Mouse (Mus musculus): ENCODE data around the gene Ascc1. TPM values are rescaled to one million over a fixed set of nuclear protein-coding genes. Genes with fewer than 3 reads are reported as not detected.

Ascc1 gene
- total RNA-seq, 1 experiment from 2014 or later, result 27.8 TPM

DNA sequence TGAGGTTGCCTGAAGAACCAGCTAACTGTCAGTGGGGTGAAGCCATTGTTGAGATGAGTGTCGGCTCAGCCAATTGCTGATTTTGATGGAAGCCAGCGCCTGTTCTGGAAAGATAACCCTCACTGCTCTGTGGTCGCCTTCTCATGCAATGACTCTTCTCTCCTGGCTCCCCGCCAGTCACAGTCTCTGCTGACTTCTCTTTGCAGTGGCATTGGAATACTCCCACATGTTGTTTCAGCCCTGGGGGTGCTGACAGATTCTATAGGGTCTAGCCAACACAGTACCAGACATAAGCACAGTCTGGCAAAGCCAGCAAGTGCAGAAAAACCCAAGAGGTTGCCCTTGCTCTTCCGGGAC lies 75.9 kb downstream of the Ascc1 start:
- peak; percentile 91 for DNase-seq

DNA sequence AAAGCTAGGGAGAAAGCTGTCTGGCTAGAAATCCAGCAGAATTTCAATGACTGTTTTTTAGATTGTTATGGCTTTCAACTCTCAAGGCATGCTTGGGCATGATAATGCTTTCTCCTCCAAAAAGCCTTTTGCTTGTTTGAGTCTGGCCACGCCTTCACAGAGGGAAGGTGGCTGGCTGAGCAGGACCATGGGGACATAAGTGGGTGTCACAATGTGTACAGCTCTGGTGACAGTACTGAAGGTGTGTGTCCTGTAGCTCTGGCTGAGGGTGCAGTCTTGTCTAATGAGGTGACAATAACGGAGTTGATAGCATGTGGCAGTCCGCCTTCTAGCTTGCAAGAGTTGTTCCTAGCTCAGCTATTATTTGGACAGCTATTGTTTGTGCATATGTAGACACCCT lies 77.6 kb downstream of the Ascc1 start:
- no peak for DNase-seq

DNA sequence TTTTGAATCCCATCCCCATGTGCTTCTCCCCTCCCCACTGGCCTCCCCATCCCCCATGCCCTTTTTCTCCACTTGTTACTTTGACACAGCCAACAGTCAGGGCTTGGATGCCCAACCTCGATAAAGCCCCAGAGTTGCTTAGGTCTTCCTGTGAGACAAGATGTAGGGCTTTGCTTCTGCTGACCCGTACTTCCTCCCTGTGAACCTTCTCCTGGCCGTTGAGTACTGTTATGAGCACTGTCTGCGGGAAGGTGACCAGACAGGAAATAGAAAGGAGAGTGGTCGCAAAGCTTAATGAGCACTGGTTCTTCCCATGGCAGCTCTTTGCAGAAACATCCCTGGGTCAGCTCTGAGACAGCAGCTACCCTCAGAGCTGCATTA lies 78.0 kb downstream of the Ascc1 start:
- peak; percentile 15 for DNase-seq

DNA sequence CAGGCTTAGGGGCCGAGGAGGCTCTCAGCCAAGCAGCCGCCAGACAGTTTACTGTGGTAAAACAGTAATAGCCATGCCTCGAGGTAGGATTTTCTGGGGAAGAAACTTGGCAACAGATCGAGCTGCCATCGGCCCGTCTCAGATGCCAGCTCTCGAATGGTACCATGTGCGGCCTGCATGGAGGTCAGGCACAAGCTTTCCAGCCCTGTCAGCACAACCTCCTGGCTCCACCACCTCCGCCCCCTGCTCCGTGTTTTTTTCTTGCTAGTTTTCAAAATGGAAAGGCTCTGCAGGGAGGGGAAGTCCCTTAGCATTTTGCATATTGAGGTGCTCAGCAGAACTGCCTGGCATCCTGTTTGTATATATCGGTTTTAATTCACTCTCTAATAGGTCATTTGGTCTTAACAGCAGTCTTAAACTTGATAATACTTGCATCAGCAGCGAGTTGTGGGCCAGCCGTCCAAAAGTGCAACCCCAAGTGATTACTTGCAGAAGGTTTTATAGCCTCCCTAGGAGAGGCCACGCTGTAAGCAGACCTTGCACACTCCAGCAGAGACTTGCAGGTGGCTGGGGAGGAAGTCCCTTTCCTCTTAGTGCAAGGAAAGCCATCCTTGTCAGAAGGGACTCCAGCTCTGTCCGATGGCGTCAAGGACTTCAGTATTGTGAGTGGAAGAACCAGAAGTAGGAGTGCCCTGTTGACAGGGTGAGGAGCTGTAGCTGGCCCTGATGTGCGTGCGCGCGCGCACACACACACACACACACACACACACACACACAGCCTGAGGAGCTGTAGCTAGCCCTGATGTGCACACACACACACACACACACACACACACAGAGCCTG lies 78.6 kb downstream of the Ascc1 start:
- DNase-seq, result peak; percentile 35

GRCm38 (mm10) chr10:60081905-60082304 lies 79.3 kb downstream of the Ascc1 start:
- DNase-seq, result peak; percentile 76

GRCm38 (mm10) chr10:60084065-60084464 lies 81.5 kb downstream of the Ascc1 start:
- DNase-seq, result no peak

DNA sequence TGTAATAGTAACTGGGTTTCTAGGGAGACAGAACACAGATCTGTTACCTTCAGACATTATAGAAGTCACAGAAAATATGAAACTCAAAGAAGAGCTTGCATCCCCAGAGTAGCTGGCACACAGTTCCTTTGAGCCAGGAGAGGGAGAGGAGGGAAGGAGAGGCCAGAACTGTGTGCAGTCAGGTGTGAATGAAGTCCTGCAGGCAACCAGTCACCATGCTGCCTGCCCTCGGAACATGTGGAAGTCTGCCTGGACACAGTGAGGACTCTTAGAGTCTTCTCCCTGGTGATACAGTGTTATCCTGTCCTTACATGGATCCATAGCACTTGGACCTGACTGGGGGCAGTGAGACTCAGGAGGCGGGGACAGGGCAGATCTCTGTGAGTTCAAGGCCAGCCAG lies 89.7 kb downstream of the Ascc1 start:
- DNase-seq, result no peak

DNA sequence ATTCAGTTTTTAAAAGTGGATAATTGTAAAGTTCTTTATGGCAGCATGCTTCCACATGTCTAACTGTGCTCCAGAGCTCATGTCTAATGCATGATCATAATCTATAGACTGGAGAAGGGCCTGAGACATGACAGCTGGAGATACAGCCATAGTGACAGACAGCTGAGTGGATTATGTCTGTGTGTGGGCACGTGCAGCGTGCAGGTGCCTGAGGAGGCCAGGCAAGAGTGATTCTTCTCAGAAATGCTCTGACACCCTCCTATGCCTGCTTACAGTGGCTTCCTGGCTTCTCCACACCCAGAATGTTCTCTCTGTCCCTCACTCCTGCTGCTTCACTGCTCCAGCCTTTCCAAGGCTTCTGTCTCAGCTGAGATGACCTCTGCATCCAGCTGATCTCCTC lies 91.1 kb downstream of the Ascc1 start:
- DNase-seq, result no peak

DNA sequence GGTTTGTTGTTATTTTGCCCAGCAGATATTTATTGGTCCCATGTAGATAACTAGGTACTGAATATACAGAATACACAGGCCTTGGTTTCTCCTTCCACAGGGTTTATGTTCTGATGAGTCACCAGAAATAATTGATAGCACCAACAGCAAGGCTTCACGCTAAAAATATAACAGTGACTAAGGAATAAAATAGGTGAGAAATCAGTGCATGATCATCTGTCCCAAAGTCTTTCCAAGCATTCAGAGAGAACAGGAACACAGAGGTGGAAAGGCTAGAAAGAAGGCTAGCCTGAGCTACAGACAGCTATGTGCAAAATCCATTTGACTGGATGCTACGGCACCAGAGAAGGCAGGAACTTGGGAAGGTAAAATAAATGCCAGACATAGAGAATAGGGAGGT lies 93.0 kb downstream of the Ascc1 start:
- DNase-seq, result no peak

DNA sequence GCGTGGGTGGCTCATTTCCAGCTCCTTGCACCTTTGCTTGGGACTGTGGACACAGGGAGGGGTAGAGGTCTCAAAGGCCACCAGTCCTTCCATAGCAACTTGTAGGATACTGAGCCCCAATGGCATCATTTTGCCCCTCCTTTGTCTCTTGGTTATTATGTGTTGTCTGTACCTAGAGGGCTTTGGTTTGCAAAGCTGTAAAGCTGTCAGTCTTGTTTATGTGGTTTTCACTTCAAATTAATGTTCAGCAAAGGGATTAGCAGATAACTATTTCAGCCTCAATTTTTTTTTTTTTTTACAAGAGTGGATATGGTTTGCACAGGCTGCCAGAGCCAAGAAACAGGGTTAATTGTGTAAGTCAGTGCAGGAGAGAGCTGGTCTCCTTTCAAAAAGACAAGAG lies 93.7 kb downstream of the Ascc1 start:
- DNase-seq, result no peak

DNA sequence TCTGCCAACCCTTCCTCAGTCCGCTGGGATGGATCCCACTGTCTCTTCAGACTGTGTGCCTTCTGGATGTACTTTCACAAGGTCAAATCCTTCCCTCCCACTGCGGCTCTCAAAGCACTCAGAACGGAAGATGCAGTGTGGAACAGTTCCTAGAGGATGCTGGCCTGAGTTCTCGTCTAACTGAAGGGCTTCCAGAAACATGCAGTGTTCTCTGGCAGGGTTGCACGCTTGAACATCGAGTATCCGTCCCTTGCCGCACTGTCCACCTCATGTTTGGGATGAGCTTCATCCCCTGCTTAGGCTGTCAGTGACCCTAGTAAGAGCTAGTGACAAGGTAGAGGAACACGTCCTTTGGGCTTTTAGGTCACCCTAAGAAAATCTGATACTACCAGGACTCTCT lies 94.5 kb downstream of the Ascc1 start:
- DNase-seq, result no peak

- no peak for DNase-seq
Measured at GRCm38 (mm10) chr10:60097774-60098173, 95.2 kb downstream of the Ascc1 start.

GRCm38 (mm10) chr10:60105391-60106145 lies 103.0 kb downstream of the Ascc1 start:
- DNase-seq, result peak; percentile 16

DNA sequence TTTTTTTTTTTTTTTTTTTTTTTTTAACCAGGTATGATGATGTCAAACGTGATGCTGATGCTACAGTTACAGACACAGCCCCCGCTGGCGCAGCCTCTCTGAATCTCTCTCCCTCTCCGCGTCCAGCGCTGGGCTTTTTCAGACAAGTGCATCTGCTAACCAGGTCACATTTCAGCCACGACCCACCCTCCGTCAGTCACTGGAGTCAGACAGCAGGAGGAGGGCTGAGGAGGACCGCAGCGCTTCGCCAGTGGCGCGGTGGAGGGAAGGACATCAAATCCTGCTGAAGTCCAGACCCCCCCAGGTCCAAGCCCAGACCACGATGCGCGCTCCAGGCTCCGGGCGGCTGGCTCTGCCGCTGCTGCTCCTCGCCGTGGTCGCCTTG lies 103.5 kb downstream of the Ascc1 start, which contains the start of gene Spock2:
Gene Spock2, plus strand, starts transcription at position 74 of the 385 bp plus-strand sequence.
- peak; percentile 54 for DNase-seq

DNA sequence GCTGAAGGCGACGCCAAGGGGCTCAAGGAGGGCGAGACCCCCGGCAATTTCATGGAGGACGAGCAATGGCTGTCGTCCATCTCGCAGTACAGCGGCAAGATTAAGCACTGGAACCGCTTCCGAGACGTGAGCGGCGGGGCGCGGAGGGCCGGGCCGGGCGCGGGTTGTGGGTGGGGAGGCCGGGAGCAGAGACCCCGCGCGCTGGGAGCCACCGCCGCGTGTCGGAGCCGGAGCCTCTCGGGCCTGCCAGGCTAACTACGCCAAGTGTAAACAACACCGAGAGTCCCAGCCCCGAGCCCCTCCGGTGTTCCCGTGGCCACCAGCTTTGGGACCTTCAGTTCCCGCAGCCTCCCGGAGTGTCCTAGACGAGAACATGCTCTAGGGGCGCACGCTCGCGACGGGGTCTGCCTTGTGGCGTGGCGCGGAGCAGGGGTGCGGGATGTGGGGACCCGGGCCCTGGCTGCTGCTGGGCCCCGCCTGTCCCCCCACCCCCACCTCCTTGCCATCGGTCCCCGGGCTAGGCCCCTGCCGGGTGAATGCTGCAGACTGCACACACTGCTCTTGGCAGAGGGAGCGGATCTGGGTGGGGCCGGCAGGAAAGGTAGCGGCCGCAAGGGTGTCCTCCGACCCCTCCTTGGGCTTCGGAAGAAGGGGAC lies 104.1 kb downstream of the Ascc1 start:
- DNase-seq, result peak; percentile 67

- DNase-seq, result peak; percentile 41
Measured at GRCm38 (mm10) chr10:60107448-60107847, 104.8 kb downstream of the Ascc1 start.

- peak; percentile 36 for DNase-seq
Measured at GRCm38 (mm10) chr10:60108321-60109111, 105.9 kb downstream of the Ascc1 start.

- no peak for DNase-seq
Measured at GRCm38 (mm10) chr10:60109336-60109735, 106.7 kb downstream of the Ascc1 start.

DNA sequence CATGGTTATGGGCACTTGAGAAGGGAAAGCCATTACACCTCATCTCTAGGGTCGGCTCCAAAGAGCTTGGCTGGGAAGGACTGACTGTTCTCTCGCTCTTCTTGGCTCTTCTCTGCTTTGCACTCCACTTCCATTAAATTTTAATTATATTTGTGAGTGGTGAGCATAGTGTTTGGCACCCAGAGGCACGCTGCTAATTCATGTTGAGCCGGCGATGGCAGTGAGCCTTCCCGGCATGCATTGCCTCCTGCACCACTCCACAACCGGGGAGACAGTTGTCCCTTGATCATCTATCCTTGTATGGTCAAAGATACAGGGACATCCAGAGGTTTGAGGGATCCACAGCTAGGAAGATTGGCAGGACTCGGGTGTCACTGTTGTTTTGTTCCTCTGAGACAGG lies 107.4 kb downstream of the Ascc1 start:
- no peak for DNase-seq

- DNase-seq, result no peak
Measured at GRCm38 (mm10) chr10:60110908-60111475, 108.4 kb downstream of the Ascc1 start.

GRCm38 (mm10) chr10:60113965-60114690 lies 111.5 kb downstream of the Ascc1 start:
- DNase-seq, result no peak
